Mouse (Mus musculus) frontal cortex, postnatal 25 days (tissue): ENCODE measurements around the gene Ctrc.
A peak's percentile ranks its signal among the peaks of the same experiment; 100 is the strongest.

Experiments used
- DNase-seq, 2 experiments: peaks; one replicate each; pipeline ENCODE4 v3.0.0; 2022; ENCODE audit warnings: low spot score in 2 of 2

The Ctrc gene

GRCm38 (mm10) chr4:141845999-141846398 is at the start of gene Ctrc:
Gene Ctrc (minus strand): TSS chr4:141846359.
- no peak for DNase-seq

- no peak for DNase-seq
Measured at GRCm38 (mm10) chr4:141895772-141896171, 49.6 kb upstream of the Ctrc start.

GRCm38 (mm10) chr4:141893157-141893784 is 47.1 kb upstream of the Ctrc start:
- no peak for DNase-seq

DNA sequence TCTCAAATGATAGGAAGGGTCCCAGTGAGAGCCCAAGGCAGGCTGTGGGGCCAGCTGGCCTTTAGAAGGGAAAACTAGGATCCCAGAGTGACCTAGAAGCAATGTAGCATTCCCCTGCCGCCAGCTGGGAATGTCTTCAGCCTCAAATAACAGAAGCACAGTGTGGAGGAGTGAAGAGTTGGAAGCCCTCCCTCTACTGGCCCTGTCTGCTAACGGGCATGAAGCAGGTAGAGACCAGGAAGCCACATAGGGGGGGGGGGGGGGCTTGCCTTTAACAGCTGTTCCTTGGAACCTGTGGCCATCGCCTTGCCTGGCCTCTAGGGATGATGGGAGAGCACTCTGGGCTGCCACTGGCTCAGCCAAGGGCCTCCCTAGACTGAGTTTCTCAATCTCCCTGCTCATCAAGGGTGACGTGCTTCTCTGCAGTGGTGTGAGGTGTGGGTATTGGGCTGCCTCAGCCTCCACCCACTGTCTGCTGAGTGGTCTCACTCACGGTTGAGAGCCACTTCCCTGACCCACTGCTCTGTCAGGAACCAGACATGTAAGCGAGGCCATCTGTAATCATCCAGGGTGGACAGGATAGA is 40.3 kb upstream of the Ctrc start:
- DNase-seq, result no peak

DNA sequence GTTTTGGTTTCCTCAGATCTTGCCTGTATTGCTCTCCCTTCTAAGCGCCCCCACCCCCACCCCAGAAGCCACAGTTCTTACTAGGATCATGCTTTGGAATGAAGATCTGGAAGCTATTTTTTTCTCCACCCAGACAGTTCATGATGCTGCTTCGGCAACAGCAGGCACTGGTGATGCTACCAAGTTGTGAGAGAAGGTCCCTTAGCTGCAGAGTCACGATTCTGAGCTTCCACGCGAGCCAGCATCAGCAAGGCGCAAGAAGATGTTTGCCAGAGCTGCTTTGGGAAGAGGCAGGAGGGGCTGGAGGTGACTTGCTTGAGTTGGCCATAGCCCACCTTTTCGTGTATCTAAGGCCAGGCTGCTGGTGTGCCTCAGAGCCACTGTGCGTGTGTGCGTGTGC is 39.3 kb upstream of the Ctrc start:
- peak in 1 of 2 experiments; percentile 44 for DNase-seq

DNA sequence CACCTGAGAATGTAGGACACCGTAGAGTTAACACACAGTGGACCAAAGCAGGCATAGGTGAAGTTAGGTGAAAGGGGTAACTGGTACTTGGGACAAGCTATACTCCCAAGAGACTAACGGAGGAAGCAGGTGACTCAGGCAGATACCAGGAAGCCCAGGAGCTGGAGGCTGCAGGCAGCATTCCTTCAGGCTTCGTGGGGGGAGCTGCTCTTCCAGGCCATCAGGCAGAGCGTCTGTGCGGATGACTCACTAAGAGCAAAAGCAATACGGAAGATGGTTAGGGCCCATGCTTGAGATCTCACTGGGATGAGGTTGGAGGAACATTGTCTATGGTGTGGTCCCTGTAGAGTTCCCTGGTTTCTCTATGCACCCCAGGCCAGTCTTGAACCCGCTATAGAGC is 36.7 kb upstream of the Ctrc start:
- no peak for DNase-seq

- DNase-seq, result no peak
Measured at GRCm38 (mm10) chr4:141881950-141882349, 35.8 kb upstream of the Ctrc start.

DNA sequence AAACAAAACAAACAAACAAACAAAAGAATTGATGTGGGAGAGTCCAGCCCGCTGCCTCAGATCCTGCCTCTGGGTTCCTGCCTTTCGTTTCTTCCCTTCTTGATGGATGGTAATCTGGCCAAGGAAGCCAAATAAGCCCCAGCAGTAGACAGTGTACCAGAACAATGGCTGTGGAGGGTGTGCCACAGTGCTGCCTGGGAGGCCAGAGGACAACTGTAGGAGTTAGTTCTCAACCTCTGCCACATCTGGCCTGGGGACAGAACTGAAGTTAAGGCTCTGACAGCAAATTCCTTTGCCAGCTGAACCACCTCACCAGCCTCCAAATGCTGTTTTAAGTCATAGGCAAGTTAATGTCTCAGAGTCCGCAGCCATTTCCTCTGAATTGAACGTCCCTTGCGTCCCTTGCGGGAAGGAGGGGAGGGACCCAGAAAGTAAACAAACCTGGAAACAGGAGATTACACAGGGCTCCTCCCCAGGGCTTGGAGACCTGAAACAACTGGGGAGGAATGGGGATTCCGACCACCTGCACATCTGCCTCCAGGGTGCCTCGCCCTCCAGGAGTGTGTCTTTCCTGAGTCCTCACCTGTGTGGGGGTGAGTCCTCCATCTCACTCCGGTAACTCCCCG is 35.2 kb upstream of the Ctrc start:
- DNase-seq, result no peak

- DNase-seq, result no peak
Measured at GRCm38 (mm10) chr4:141879875-141880274, 33.7 kb upstream of the Ctrc start.

- DNase-seq, result no peak
Measured at GRCm38 (mm10) chr4:141879074-141879473, 32.9 kb upstream of the Ctrc start.

GRCm38 (mm10) chr4:141878621-141879020 is 32.5 kb upstream of the Ctrc start:
- no peak for DNase-seq

- DNase-seq, result no peak
Measured at GRCm38 (mm10) chr4:141875481-141876108, 29.4 kb upstream of the Ctrc start.

- peak in 1 of 2 experiments; percentile 59 for DNase-seq
Measured at GRCm38 (mm10) chr4:141874601-141875460, 28.7 kb upstream of the Ctrc start, which contains the start of gene Efhd2. Gene Efhd2 (minus strand): TSS chr4:141874920.

DNA sequence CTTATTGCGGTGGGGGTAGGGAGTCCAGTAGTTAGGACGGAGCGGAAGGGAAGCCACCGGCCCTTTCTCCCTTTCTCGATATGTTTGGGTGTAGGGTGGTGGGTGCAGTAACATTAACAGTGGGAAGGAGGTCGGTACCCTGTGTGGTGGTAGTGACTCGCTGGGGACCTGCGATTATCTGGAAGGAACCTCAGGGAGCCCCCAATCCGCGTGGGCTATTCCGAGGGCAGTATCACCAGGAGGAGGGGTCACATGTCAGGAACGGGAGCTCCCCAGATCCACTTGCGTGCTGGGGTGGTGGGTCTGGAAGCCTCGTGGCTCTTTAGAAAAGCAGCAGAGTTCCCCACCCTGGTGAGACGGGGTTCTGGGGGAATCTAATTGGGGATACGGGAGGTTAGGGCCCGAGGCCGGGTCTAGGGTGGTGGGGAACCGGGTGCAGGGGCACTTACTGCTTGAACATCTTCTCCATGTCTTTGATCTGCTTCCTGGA is 28.0 kb upstream of the Ctrc start:
- DNase-seq, result no peak

- DNase-seq, result peak in 1 of 2 experiments; percentile 9
Measured at GRCm38 (mm10) chr4:141872977-141873376, 26.8 kb upstream of the Ctrc start.

DNA sequence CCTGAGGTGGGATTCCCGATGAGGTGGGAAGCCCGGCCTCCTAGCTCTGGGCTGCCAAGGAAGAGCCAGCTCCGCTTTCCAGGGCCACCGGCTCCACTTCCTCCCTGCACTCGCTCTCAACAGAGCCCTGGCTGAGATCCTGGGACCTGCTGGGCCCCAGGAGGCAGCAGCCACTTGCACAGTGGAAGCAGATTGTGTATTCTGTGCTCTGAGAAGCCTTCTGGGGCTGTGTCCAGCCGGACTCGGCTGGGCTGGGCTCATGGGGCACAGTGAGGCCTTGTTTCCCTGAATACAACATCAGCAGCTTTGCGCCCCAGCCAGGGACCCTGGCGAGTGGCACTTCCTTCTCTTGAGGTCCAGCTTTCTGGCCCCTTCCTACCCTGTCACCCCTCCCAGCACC is 25.8 kb upstream of the Ctrc start:
- DNase-seq, result peak in 1 of 2 experiments; percentile 55

DNA sequence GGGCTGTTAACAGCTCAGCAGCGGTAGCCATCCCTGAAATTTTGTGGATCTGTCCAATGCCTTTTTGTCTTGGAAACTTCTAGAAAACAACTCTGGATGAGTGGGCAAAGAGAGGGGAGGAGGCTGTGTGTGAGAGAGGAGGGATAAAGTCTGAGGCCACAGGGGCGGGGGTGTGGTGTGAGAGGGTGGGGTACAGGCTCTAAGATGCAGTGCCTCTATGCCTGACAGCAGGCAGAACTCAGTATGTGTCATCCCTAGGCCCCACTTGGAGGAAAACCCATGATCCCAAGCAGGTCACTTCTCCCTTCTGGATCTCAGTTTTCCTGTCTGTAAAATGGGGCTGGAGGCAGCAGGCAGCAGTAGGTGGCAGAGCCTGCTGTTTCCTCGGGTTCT is 25.2 kb upstream of the Ctrc start:
- no peak for DNase-seq

- DNase-seq, result peak in 1 of 2 experiments; percentile 8
Measured at GRCm38 (mm10) chr4:141870666-141871332, 24.6 kb upstream of the Ctrc start.

DNA sequence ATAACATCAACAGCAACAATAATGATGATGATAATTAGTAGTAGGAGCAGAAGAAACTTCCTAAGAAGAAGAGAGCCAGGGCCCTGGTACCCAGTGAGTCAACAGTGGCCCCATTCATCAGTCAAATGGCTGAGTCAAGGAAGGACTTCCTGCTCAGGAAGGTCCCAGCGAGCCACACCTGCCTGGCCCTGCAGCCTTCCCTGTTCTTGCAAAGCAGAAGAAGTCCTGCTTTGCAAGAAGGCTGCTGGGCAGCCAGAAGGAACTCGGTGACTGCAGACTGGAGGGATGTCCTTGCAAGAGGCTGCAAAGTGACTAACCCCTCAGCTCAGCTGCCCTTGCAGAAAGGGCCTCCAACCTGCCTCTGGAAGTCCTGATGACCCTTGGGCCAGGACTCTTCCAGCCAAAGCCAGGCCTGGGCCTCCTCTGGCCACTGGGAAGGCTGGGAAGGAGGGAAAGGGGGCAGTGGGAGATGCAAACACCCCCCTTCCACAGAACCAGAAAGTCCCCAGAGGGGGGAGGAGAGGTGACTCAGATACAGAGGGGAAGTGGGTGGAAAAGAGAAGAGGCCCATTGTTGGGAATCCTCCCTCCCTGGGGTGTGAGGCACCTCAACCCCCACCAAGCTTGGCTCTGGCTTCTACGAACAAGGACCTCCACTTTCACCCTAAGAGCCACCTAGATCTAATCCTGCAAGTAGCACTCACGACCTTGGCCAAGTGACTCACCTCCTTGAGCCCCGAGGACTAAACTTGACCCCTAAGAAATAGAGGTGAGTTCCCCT is 23.5 kb upstream of the Ctrc start:
- peak in 1 of 2 experiments; percentile 9 for DNase-seq

DNA sequence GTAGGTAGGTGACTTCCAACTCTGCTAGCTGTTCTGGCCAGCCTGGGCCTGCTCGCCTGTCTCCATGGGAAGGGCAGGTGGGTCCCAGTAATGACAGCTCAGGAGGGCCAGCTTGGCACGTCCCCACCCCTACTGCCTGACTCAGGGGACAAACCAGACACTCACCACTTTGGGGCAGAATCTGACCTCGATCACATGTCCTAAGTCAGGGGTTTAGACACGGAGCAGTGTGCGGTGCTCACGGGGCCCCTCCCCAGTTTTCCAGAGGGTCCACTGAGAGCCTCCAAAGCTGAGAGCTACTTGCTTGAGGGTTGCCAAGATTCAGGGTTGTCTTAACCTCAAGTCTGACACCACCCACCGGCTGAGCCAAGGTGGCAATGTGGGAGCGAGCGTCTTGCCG is 21.9 kb upstream of the Ctrc start:
- DNase-seq, result peak in 1 of 2 experiments; percentile 8
